Mouse (Mus musculus): ENCODE data around the gene Zbtb18. TPM values are rescaled to one million over a fixed set of nuclear protein-coding genes. Genes with fewer than 3 reads are reported as not detected.
A peak's percentile ranks its signal among the peaks of the same experiment; 100 is the strongest.
"Not testable (repeated sequence)": the region's sequence is repeated elsewhere in the genome, so short reads cannot be mapped to it uniquely, and the experiment has no call there.

The Zbtb18 gene
- polyA plus RNA-seq, 1 experiment from 2014 or later: 1.9 TPM

- peaks cover 17% of the 10 kb centered on the region for H3K36me3 ChIP-seq
- peaks cover 31% of the 10 kb centered on the region for H3K4me1 ChIP-seq (replicated peaks)
- WGBS: 90% methylated on average over 25 of the region's 25 CpGs
- no peak for ATAC-seq (replicated peaks; ENCODE audit: insufficient number of reproducible peaks, insufficient read depth, low FRiP score, low read depth)
- H3K9ac ChIP-seq: no peak overlapping the region
- no peak overlapping the region for H3K4me3 ChIP-seq
- H3K27ac ChIP-seq: no peak overlapping the region
- no peaks in the 10 kb centered on the region for H3K9me3 ChIP-seq (replicated peaks)
- no peak overlapping the region for H3K4me2 ChIP-seq
- H3K27me3 ChIP-seq: no peaks in the 10 kb centered on the region
Observed at GRCm38 (mm10) chr1:177448121-177448561, 6.0 kb downstream of the Zbtb18 start.

- no peak overlapping the region for H3K9ac ChIP-seq
- no peak overlapping the region for H3K4me2 ChIP-seq
- H3K4me1 ChIP-seq (replicated peaks): peaks cover 25% of the 10 kb centered on the region
- ATAC-seq (replicated peaks; ENCODE audit: insufficient number of reproducible peaks, insufficient read depth, low FRiP score, low read depth): no peak
- H3K4me3 ChIP-seq: no peak overlapping the region
- 74% methylated on average over 2 of the region's 2 CpGs for WGBS
- no peaks in the 10 kb centered on the region for H3K27me3 ChIP-seq
- H3K27ac ChIP-seq: no peak overlapping the region
- peaks cover 17% of the 10 kb centered on the region for H3K36me3 ChIP-seq
- H3K9me3 ChIP-seq (replicated peaks): no peaks in the 10 kb centered on the region
Observed at GRCm38 (mm10) chr1:177448921-177449320, 6.8 kb downstream of the Zbtb18 start.

GRCm38 (mm10) chr1:177449857-177450256, 7.7 kb downstream of the Zbtb18 start:
- not testable (repeated sequence) for ATAC-seq (replicated peaks; ENCODE audit: insufficient number of reproducible peaks, insufficient read depth, low FRiP score, low read depth); H3K4me3 ChIP-seq; H3K9ac ChIP-seq; H3K9me3 ChIP-seq (replicated peaks); H3K27me3 ChIP-seq; H3K27ac ChIP-seq; H3K4me2 ChIP-seq
- peaks cover 17% of the 10 kb centered on the region for H3K4me1 ChIP-seq (replicated peaks)
- 77% methylated on average over 7 of the region's 7 CpGs for WGBS
- peaks cover 17% of the 10 kb centered on the region for H3K36me3 ChIP-seq

GRCm38 (mm10) chr1:177451041-177451440, 8.9 kb downstream of the Zbtb18 start:
- 90% methylated on average over 2 of the region's 2 CpGs for WGBS
- ATAC-seq (replicated peaks; ENCODE audit: insufficient number of reproducible peaks, insufficient read depth, low FRiP score, low read depth): no peak
- no peak overlapping the region for H3K4me3 ChIP-seq

GRCm38 (mm10) chr1:177451991-177452431, 9.9 kb downstream of the Zbtb18 start:
- ATAC-seq (replicated peaks; ENCODE audit: insufficient number of reproducible peaks, insufficient read depth, low FRiP score, low read depth): no peak
- Histone ChIP-seq H3K36me3 (peaks cover 16% of the 10 kb centered on the region), H3K27ac (no peak overlapping the region), H3K4me3 (no peak overlapping the region), H3K4me2 (no peak overlapping the region), H3K27me3 (no peaks in the 10 kb centered on the region), H3K4me1 (replicated peaks) (0 out of 2 replicates have a peak, but pooled peaks cover 7% of the 10 kb centered on the region), H3K9ac (no peak overlapping the region), H3K9me3 (replicated peaks) (no peaks in the 10 kb centered on the region)
- WGBS: 67% methylated on average over 4 of the region's 4 CpGs

More at GRCm38 (mm10) chr1:177451041-177451440, 8.9 kb downstream of the Zbtb18 start:
- Histone ChIP-seq H3K9me3 (replicated peaks) (no peaks in the 10 kb centered on the region), H3K27me3 (no peaks in the 10 kb centered on the region), H3K4me2 (no peak overlapping the region), H3K36me3 (peaks cover 17% of the 10 kb centered on the region), H3K4me1 (replicated peaks) (0 out of 2 replicates have a peak, but pooled peaks cover 8% of the 10 kb centered on the region), H3K9ac (no peak overlapping the region), H3K27ac (no peak overlapping the region)

GRCm38 (mm10) chr1:177452987-177453386, 10.8 kb downstream of the Zbtb18 start:
- H3K9ac ChIP-seq: no peak overlapping the region
- H3K4me1 ChIP-seq (replicated peaks): 0 out of 2 replicates have a peak, but pooled peaks cover 3% of the 10 kb centered on the region
- no peak for ATAC-seq (replicated peaks; ENCODE audit: insufficient number of reproducible peaks, insufficient read depth, low FRiP score, low read depth)
- peaks cover 6% of the 10 kb centered on the region for H3K36me3 ChIP-seq
- no peak overlapping the region for H3K27ac ChIP-seq
- H3K4me3 ChIP-seq: no peak overlapping the region
- 39% methylated on average over 5 of the region's 5 CpGs for WGBS
- no peaks in the 10 kb centered on the region for H3K27me3 ChIP-seq
- H3K9me3 ChIP-seq (replicated peaks): no peaks in the 10 kb centered on the region
- no peak overlapping the region for H3K4me2 ChIP-seq

- no peak for ATAC-seq (replicated peaks; ENCODE audit: insufficient number of reproducible peaks, insufficient read depth, low FRiP score, low read depth)
Observed at GRCm38 (mm10) chr1:177453806-177454205, 11.7 kb downstream of the Zbtb18 start.

GRCm38 (mm10) chr1:177454492-177454891, 12.3 kb downstream of the Zbtb18 start:
- Histone ChIP-seq H3K4me3 (no peak overlapping the region), H3K27ac (no peak overlapping the region), H3K27me3 (no peaks in the 10 kb centered on the region), H3K4me2 (no peak overlapping the region), H3K9ac (no peak overlapping the region), H3K9me3 (replicated peaks) (no peaks in the 10 kb centered on the region), H3K4me1 (replicated peaks) (no peaks in the 10 kb centered on the region), H3K36me3 (no peaks in the 10 kb centered on the region; the same call in 1 of the 2 replicates)
- WGBS: 90% methylated on average over 6 of the region's 6 CpGs
- ATAC-seq (replicated peaks; ENCODE audit: insufficient number of reproducible peaks, insufficient read depth, low FRiP score, low read depth): no peak

More at GRCm38 (mm10) chr1:177453806-177454205, 11.7 kb downstream of the Zbtb18 start:
- no peaks in the 10 kb centered on the region for H3K9me3 ChIP-seq (replicated peaks)
- H3K36me3 ChIP-seq: peaks cover under 1% of the 10 kb centered on the region; the same call in 1 of the 2 replicates
- WGBS: 46% methylated on average over 8 of the region's 8 CpGs
- no peaks in the 10 kb centered on the region for H3K4me1 ChIP-seq (replicated peaks)
- H3K9ac ChIP-seq: no peak overlapping the region
- no peak overlapping the region for H3K27ac ChIP-seq
- no peak overlapping the region for H3K4me2 ChIP-seq
- no peak overlapping the region for H3K4me3 ChIP-seq
- H3K27me3 ChIP-seq: no peaks in the 10 kb centered on the region

- WGBS: 66% methylated on average over 5 of the region's 5 CpGs
- Histone ChIP-seq H3K4me2 (no peak overlapping the region), H3K27ac (no peak overlapping the region), H3K36me3 (no peaks in the 10 kb centered on the region; the same call in 1 of the 2 replicates), H3K4me3 (no peak overlapping the region), H3K27me3 (no peaks in the 10 kb centered on the region), H3K9me3 (replicated peaks) (no peaks in the 10 kb centered on the region), H3K4me1 (replicated peaks) (no peaks in the 10 kb centered on the region), H3K9ac (no peak overlapping the region)
- no peak for ATAC-seq (replicated peaks; ENCODE audit: insufficient number of reproducible peaks, insufficient read depth, low FRiP score, low read depth)
Observed at GRCm38 (mm10) chr1:177455466-177455865, 13.3 kb downstream of the Zbtb18 start.

GRCm38 (mm10) chr1:177456208-177456607, 14.1 kb downstream of the Zbtb18 start:
- 83% methylated on average over 4 of the region's 4 CpGs for WGBS
- no peak for ATAC-seq (replicated peaks; ENCODE audit: insufficient number of reproducible peaks, insufficient read depth, low FRiP score, low read depth)
- H3K9ac ChIP-seq: no peak overlapping the region
- H3K36me3 ChIP-seq: no peaks in the 10 kb centered on the region
- H3K27ac ChIP-seq: no peak overlapping the region
- H3K4me1 ChIP-seq (replicated peaks): no peaks in the 10 kb centered on the region
- H3K4me3 ChIP-seq: no peak overlapping the region
- no peaks in the 10 kb centered on the region for H3K27me3 ChIP-seq
- H3K4me2 ChIP-seq: no peak overlapping the region
- no peaks in the 10 kb centered on the region for H3K9me3 ChIP-seq (replicated peaks)

GRCm38 (mm10) chr1:177456772-177457171, 14.6 kb downstream of the Zbtb18 start:
- Histone ChIP-seq H3K27me3 (no peaks in the 10 kb centered on the region), H3K4me2 (0 out of 2 replicates have a peak overlapping the region, but pooled peaks have one; percentile 13), H3K4me3 (no peak overlapping the region), H3K36me3 (no peaks in the 10 kb centered on the region), H3K9ac (no peak overlapping the region), H3K9me3 (replicated peaks) (no peaks in the 10 kb centered on the region), H3K27ac (no peak overlapping the region), H3K4me1 (replicated peaks) (no peaks in the 10 kb centered on the region)
- 39% methylated on average over 4 of the region's 4 CpGs for WGBS
- ATAC-seq (replicated peaks; ENCODE audit: insufficient number of reproducible peaks, insufficient read depth, low FRiP score, low read depth): no peak

GRCm38 (mm10) chr1:177457981-177458380, 15.8 kb downstream of the Zbtb18 start:
- no peak overlapping the region for H3K4me2 ChIP-seq
- H3K36me3 ChIP-seq: no peaks in the 10 kb centered on the region
- H3K27ac ChIP-seq: no peak overlapping the region
- no peak overlapping the region for H3K9ac ChIP-seq
- no peaks in the 10 kb centered on the region for H3K27me3 ChIP-seq
- H3K4me3 ChIP-seq: no peak overlapping the region
- no peak for ATAC-seq (replicated peaks; ENCODE audit: insufficient number of reproducible peaks, insufficient read depth, low FRiP score, low read depth)
- no peaks in the 10 kb centered on the region for H3K4me1 ChIP-seq (replicated peaks)
- WGBS: 90% methylated on average over 6 of the region's 6 CpGs
- H3K9me3 ChIP-seq (replicated peaks): no peaks in the 10 kb centered on the region
